ENCODE assay signal across 7 mouse cellular contexts in the genomic region with DNA sequence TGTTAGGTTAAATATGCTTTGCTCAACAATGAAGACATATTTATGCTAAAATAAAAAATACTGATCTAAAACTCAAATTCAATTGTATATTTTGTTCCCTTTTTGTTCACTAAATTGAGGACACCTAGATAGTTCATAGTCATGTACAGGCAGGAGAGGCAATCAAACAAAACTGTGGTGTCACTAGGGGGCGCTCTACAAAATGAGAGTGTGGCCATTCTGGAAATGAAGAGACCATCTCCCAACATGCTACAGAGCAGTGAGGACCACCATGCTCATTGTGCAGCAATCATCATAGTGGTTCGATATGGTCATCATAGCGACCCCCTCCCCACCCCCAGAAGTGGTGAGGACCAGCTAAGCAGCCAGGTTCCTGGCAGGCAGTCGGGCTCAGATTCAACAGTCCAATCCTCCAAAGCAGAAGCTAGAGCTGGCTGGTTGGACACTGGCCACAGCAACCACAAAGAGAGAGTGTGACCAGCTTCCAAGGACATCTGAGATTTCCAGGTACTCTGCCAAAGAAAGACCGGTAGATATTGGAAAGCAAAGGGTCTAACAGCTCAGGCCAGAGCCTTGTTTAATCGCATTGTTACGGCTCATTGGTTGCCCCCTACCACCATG.
DNase-seq lines count a peak whose midpoint lies in the region; ATAC-seq and TF ChIP-seq lines count a peak whose summit lies in the region.

No protein-coding gene starts in this region.

- peak; percentile 35 for TF ChIP-seq CTCF in Patski (IDR thresholded peaks at IDR 0.05)
- TF ChIP-seq CTCF in brain, embryonic 14.5 days (IDR thresholded peaks at IDR 0.05; ENCODE audit: borderline replicate concordance, extremely low read depth, insufficient read depth, insufficient read length), result no peak; the same call in 1 of the 2 replicates

- in situ Hi-C loops in Patski (cut with MboI; ENCODE audit: low pct_unique_long_range_greater_than_20kb), result no loop called here

- H3K27me3 ChIP-seq in Patski, result no peaks in the 10 kb centered on the region

- CTCF ChIA-PET in Patski (lab: Charles Lee), result interaction anchor here (1.2 kb wide), 1 partner anchor 9 kb away, joined by 4 read pairs; no protein-coding TSS in a partner anchor

- TF ChIP-seq POLR2A in brain, embryonic 14.5 days (IDR thresholded peaks at IDR 0.05; ENCODE audit: borderline replicate concordance, extremely low read depth, insufficient read depth, insufficient read length, poor library complexity, severe bottlenecking), result no peak

- POLR2A ChIA-PET in Patski (lab: Charles Lee), result no interaction called here

- peak; percentile 47 for DNase-seq in layer of hippocampus, adult 11-12 months (ENCODE audit: low spot score)
- no peak for DNase-seq in layer of hippocampus, adult 9-11 months
- DNase-seq in Patski (ENCODE audit: low read depth, low spot score), result no peak
- DNase-seq in brain, embryonic 14.5 days (ENCODE audit: low read depth), result peak; percentile 38
- peak; percentile 26 for DNase-seq in layer of hippocampus, adult 9-10 months (ENCODE audit: low spot score)
- DNase-seq in frontal cortex, postnatal 10 days (ENCODE audit: low spot score in 2 of 2), result no peak
- no peak for DNase-seq in yolk sac, embryonic 10.5 days (ENCODE audit: low spot score)

- no peak for ATAC-seq in Patski

Comparison
In these comparisons a context has a peak if more than half of its experiments do, and no peak if none do; other contexts are left out.
1. DNase-seq: peak in layer of hippocampus, adult 11-12 months (single experiment), brain, embryonic 14.5 days (single experiment) and layer of hippocampus, adult 9-10 months (single experiment); none in layer of hippocampus, adult 9-11 months (single experiment), Patski (single experiment), frontal cortex, postnatal 10 days (0 of 2) and yolk sac, embryonic 10.5 days (single experiment).